Mouse (Mus musculus) left cerebral cortex, postnatal 4 days (tissue): ENCODE measurements around the gene Them7. TPM values are rescaled to one million over a fixed set of nuclear protein-coding genes. Genes with fewer than 3 reads are reported as not detected.
A peak's percentile ranks its signal among the peaks of the same experiment; 100 is the strongest.

Source experiments
- DNase-seq: peaks from one replicate; pipeline ENCODE4 v3.0.0-alpha.2; 2022
- intact Hi-C: fragments of 180-260 bp; cut with DNase I; formaldehyde crosslinking; loops from one replicate; pipeline ENCODE4 v1.15.1; 2025
- total RNA-seq, 2 experiments: library from RNA; stranded (reverse); gene quantifications; 2 replicates each; pipeline ENCODE4 v1.2.3; 2021

The Them7 gene
- total RNA-seq, 2 experiments from 2014 or later = not detected

DNA sequence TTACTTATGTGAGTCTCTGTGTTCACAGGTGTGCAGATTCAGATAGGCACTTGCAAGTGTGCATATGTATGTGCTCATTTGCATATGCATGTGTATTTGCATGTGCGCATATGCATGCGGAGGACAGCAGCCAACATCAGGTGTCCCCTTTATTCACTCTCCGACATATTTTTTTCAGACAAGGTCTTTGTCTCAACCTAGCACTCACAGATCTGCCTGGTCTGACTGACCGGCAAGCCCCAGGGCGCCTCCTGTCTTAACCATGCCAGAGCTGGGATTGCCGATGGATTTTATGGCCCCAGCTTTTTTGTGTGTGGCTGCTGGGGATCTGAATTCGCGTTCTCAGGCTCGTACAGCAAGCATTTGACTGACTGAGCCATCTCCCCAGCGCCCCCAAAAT, 146.1 kb downstream of the Them7 start:
- intact Hi-C loops = no loop called here
- DNase-seq = no peak

DNA sequence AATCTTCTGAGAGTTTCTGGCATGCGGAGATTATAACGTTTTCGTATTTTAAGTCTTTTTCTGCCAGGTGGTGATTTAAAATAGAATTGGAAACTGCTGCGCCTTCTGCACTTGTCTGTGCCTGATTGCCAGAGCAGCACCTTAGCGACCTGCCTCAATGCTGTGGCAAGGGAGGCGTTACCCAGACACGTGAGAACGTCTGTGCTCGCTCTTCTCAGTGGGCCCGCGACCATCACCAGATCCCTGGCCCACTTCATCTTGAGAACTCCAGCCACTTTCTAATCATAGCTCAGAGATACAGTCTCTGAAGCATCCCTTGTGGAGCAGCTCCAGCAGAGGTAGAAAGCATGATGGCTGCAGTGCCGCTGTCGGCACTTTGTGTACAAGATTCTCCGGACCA, 146.6 kb downstream of the Them7 start:
- intact Hi-C loops = no loop called here
- DNase-seq = no peak

DNA sequence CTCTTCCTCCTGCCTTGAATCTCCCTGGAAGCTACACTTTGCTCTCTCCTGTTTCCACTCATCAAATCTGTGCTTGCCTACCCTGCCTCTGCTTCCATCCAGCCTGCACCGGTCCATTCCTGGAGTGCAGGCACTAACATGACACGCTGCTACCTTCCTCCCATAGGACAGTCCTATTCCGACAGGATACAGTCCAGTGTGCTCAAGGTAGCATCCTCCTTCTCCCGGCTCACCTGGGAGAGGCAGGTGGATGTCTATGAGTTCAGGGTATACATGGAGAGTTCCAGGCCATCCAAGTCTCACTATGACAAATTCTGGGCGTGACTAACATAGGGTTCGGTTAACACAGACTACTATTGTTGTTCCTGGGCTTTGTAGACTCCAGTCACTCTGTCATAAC, 148.0 kb downstream of the Them7 start:
- DNase-seq = no peak
- intact Hi-C loops = no loop called here

DNA sequence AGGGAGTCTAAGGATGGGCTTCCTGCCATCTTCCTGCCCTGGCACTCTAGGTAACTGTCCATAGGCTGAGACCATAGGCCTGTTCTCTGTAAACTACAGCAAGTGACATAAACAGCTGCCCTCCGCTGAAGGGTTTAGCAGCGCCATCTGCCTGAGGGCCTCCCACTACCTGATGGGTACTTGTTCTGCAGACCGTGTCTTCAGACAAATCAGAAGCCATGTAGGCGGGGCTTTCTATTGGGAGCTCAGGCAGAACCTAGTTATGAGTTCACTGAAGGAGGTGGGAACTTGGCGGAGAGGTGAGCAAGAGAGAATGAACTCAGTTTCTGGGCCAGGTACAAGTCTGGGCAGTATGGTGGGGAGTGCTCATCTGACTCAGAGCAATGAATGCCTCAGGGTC, 148.6 kb downstream of the Them7 start:
- no peak for DNase-seq
- intact Hi-C loops = no loop called here

DNA sequence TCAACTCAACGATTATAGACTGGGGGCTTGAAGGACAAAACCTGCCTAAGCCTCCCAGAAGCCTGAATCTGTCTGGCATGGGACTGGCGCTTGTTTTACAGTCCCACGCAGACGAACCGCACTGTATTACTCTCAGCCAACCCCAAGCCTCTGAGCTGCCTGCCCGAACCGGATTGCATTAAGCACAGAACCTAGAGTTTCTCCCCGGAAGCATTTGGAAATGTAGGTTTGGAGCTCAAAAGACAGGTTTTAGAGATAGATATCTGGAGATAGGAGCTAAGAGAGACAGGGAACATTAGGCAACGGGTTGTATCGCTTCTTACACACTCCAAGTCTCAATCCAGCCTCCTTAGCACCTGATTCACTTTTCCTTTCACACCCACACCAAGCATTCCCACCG, 149.5 kb downstream of the Them7 start:
- no peak for DNase-seq
- intact Hi-C loops = no loop called here

DNA sequence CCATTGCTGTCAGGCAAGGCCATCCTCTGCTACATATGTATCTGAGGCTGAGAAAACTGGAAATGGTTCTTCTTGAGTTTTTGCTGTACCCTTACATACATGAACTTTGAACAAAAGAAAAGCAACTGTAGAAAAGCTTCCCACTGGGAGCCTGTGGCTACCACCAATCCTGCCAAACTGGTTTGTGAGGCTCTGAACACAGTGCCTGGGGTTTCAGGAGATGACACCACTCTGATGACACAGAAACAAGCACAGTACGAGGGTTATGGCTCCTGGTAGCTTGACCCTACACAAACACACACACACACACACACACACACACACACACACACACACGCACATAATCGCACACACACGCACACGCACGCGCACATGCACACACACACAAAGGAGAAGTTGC, 151.1 kb downstream of the Them7 start:
- no peak for DNase-seq
- intact Hi-C loops = no loop called here

DNA sequence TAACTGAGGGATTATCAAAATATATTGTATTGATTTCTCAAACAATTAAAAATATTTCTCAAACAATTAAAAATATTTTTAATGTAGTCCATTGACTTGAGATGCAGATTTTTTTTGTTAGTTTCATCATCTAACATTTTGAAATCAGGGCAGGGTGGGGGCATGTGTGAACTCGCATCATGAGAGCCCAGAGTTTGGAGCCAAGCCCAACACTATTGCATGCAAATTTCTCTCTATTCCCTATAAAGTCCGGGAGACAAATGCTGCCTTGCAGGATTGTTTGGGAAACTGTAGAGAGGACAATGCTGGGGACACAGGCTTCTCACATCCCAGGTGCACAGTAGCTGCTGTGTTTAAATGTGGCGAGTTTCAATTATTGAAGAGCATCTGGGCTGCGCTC, 151.6 kb downstream of the Them7 start:
- DNase-seq = no peak

DNA sequence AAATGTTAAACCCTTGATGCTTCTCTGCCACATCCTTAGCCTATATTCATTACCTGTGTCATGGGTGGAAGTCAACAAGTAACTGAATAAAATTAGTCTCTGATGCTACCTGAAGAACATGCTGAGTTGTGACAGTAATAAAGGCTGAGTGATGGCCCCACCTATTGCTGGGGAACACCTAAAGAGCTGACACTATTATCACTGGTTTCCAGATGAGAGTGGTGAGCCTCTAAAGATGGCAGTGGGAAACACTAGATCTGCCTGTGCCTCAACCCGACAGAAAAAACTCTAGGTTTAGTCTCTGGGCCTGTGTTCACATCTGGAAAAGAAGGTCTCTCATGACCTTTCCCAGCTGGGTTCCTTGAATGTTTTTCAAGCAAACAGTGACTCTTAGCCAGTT, 155.6 kb downstream of the Them7 start:
- intact Hi-C loops = no loop called here

More for the DNA sequence above, 151.6 kb downstream of the Them7 start:
- intact Hi-C loops = no loop called here

DNA sequence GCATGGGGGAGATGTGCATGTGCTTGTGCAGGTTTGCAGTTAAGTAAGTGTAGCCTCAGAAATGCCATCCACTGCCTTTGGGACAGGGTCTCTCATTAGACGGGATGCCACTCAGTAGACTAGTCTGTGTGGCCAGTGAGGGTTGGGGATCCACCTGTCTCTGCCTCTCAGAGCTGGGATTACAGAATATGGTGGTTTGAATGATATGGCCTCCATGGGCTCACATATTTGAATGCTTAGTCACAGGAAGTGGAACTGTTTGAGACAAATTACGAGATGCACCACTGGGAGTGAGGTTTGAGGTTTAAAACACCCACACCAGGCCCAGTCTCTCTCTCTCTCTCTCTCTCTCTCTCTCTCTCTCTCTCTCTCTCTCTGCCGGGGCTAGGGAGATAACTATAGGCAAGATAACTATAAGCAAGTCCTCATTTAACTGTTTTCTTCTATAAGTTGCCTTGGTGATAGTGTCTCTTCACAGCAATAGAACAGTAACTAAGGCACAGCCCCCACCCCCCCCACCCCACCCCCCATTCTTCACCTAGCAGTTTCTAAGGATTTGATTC, 156.7 kb downstream of the Them7 start:
- intact Hi-C loops = no loop called here
- no peak for DNase-seq

More for the DNA sequence above, 155.6 kb downstream of the Them7 start:
- DNase-seq = no peak

DNA sequence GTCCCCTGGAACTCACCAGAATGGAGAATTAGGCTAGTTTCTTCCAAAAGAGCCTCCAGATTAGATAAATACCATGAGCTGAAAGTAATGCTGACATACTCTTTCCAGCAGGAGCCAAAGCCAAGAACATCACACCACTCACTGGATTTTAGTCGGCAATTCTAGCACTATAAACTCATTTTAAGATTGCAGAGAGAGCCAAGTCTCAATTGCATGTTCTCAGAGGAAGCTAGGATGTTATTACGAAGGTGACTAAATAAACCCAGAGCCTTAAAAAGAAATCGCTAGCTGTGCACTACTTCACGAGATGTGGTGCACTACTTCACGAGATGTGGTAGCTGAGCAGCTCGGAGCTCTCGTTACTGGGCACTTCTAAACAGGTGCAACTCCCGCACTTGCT, 158.9 kb downstream of the Them7 start:
- no peak for DNase-seq
- intact Hi-C loops = no loop called here

DNA sequence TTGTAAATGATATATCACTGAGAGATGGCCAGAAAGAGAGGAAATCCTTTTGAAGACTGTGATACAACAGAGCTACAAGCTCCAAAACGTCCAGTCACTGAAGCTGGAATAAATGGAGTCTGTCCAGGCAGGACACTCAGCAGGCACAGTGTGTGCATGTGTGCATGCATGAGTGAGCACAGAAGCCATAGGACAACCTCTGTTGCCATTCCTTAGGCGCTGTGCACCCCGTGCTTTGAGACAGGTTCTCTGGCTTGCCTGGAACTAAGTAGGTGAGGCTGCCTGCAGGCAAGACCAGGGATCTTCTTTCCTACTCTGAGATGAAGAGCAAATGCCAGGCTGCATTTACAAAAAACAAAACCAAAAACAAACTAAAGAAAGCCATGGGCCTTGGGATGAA, 160.9 kb downstream of the Them7 start:
- intact Hi-C loops = no loop called here
- DNase-seq = no peak

DNA sequence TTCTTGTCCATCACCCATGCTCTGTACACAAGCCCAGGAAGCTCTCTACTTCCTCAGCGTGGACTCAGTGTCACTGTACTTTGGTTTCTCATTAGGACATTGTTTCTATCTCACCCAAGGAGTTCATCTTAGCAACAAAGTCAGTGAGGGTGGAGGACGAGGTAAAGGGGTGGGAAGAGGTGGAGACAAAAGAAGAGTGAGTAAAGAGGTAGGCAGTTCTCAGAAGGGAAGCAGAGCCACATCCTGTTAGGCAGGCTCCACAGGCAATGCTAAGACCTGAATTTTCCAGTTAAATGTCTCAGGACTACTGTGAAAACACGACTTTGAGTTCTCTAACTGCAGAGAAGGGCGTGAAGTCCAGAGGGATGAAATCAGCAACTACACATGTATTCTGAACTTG, 162.3 kb downstream of the Them7 start:
- intact Hi-C loops = no loop called here
- no peak for DNase-seq

DNA sequence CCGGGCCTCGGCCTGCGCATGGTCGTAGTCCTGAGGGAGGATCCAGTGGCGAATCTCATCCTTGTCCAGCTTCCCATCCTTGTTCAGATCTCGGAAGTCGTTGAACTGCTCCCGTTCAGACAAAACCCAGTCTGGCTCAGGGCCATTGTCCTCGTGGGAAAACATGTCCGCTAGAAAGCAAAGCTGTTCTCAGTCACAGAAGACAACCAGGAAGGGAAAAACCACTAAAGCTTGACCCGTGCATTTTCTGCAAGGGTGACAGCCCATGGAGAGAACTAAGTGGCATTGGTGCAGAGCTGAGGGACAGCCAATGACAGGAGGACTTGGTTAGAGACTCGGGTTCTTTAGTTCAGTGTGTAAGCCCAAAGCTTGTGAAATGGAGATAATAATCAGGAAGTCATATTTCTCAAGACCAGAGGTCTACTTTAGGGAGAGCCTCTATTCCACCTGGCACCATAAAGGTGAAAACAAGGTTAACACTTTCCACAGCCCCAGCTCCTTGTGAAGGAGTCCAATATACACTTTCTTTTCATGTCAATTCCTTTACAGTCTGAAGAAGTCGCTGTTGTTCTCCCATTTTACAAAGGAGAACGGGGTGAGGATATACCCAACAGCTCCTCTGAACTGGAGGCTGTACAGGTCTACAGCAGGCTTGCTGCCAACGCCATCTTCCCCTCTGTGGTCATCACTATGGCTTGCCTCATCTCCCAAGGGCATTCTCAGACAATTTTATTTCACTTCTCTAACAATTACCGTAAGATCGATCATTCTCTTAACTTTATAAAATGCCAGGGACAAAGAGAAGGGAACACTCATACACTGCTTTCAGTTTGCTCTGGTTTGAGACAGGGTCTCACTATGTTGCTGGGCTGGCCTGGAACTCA, 165.1 kb downstream of the Them7 start:
- intact Hi-C loops = no loop called here
- DNase-seq = no peak

DNA sequence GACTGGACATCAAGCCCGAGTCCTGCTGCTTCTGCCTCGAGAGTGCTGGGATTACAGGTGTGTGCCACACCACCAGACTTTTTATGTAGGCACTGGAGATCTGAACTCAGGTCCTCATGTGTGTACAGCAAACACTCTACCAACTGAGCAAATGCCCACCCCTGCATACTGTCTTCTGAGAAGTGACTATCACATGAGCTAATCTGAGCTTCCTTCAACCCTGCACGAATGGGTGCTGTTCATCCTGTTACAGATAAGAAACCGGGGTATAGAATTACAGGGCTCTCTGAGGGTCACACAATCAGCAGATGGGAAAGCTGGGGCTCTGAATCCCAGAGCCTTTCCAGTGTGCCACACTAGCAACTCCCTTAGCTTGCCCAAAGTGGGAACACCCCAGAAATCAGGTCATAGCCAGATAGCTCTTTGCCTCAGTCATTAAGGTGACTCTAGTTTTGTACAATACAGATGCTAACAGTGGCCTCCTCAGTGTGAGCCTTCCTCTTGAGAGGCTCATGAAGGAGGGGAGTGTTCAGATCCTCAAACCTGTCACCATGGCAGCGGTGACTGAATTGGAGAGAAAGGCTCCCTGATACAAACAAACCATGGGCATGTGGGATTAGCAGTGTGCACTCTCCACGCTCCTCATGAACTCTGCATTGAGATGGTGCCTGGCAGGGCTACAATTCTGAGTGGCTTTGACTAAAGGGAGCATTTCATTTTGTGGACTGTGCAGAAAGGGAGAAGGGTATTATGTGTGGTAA, 166.7 kb downstream of the Them7 start:
- intact Hi-C loops = no loop called here
- DNase-seq = no peak

DNA sequence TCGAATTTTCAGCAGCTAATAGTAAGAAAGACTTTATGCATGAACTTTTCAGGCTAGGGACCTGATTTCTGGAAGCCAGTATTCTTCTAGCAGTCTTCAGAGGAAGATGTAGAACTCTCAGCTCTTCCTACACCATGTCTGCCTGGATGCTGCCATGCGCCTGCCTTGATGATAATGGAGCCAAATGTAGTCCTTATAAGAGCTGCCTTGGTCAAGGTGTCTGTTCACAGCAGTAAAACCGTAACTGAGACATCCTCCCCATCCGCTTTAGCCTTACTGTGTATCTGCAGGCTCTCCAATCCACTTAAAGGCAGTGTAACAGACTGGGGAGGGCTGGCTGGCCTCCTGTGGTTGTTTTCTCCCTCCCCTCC, 167.3 kb downstream of the Them7 start:
- DNase-seq = no peak
- intact Hi-C loops = no loop called here

DNA sequence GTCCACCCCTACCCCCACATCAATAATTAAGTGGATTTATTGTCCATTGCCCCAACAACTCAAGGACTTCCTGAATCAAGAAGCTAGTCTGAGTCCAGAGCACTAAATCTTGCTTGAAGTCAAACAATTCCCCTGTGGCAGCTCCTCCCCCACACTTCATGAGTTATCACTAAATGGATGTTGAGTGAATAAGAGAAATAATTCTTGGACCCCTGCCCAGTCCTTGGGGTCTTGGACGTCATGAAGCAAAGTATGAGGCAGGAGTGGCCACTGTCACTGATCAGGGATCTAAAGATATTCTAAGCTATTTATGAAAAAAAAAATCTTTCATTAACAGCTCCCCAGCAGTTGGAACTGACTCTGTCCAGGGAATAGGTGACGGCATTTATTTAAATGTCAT, 168.4 kb downstream of the Them7 start:
- intact Hi-C loops = no loop called here
- no peak for DNase-seq

DNA sequence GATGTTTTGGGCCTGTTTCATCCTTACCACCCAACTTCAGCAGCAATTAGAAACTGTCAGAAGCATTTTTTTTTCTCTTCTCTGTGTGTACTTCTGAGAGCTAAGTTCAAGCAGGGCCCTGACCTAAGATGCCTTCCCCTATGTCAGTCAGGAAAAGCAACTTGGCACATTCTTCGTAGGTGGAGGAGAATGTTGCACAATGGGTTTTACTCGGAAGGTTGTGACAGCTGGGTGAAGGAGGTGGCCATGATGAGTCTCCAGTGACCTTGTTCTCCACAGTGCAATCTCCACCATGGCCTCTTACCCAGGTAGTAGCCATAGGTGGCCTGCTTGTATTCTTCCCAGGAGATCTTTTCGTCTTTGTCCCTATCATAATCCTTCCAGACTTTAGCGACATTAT, 170.3 kb downstream of the Them7 start:
- intact Hi-C loops = no loop called here
- no peak for DNase-seq

DNA sequence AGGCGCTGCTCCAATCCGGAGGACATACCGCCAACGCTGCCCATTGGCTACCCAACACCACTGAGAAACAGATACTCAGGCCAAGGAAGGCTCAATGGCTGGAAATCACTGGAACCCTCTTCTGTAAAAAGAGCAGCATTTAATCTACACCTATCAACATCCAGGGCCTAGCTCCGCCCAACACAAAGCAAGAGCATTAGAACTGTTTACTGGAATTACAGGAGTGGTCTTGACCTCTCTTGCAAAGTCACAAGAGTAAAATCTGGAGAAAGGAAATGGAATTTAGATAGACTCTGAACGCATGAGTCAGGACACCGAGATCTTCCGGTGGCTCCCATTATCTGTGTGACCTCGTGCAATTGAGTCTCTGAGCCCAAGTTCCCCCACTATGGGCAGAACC, 171.9 kb downstream of the Them7 start:
- no peak for DNase-seq
- intact Hi-C loops = no loop called here

DNA sequence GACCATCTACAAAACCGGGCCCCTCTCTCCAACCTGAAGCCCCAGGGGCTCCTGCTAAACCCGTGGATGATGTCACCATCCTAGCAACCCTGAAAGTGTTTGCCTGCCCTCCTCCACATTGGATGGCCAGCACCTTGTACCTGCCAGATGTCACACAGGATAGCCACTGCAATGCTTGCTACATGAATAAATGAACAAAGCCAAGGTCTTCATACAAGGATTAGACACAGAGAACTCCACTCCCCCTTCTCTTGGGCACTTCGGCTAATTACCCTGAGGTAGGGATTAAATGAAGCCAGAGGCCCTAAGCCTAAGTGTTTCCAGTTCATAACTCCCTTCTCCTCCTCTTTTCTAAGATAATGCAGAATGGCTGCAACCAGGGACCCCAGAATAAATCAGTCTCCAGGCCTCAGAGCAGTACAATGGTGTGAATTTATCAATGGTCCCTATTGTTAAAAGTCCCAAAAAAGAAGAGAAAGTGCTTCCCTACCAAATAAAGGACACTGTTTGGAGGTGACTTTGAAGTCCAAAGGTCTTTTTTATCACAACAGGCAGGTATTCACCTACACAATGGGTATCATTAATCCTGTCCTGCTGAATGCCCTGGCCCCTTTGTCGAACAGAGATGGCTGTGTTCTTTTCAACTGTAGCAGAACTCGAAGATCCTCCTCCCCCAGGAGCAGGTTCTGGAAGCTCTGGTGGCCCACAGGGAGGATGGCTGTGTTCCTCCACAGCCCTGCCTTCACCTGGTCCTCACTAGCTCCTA, 173.5 kb downstream of the Them7 start:
- DNase-seq = no peak
- intact Hi-C loops = no loop called here

DNA sequence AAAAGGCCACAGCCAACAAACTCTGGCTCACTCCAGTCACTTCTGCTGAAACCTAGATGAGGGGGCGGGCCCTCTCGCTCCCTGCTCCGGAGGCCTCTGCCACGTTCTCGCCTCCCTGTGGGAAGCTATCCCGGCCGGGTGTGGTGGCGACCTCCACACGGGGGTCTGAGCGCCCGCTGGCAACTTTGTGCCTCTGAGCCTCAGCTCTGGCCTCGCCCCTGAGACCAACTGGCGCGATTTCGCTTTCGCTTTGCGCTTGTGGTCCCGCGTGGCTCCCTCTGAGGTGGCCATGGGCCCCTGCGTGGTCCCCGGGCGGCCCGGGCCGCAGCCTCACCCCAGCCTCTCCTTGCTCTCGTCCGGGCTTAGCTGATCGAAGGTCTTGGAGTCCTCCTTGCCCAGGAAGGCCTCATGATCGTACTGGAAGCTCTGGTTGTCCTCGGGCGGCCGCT, 174.5 kb downstream of the Them7 start:
- peak; percentile 39 for DNase-seq
- intact Hi-C loops = no loop called here
